Mouse (Mus musculus): ENCODE data around the gene Stk17b.

GRCm38 (mm10) chr1:53715446-53715845, 69.6 kb downstream of the Stk17b start:
- TF ChIP-seq CTCF (IDR thresholded peaks at IDR 0.05; ENCODE audit: low read depth, low read length), result no peak
- no peak for TF ChIP-seq POLR2A (IDR thresholded peaks at IDR 0.05; ENCODE audit: borderline replicate concordance, low read depth, low read length)

Measured in bone marrow macrophage, adult 2 months (primary cell).